Mouse (Mus musculus): ENCODE measurements around the gene Fbln5.
A peak's percentile ranks its signal among the peaks of the same experiment; 100 is the strongest.

- peak; percentile 56 for TF ChIP-seq CTCF (IDR thresholded peaks at IDR 0.05; ENCODE audit: low read depth, low read length)
- TF ChIP-seq POLR2A (IDR thresholded peaks at IDR 0.05; ENCODE audit: insufficient read depth, low read length) = no peak
- TF ChIP-seq EP300 (IDR thresholded peaks at IDR 0.05; ENCODE audit: insufficient read depth, low read depth, low read length) = no peak
These were observed 36.1 kb downstream of the Fbln5 start for GRCm38 (mm10) chr12:101782787-101783186.
